Mouse (Mus musculus): ENCODE measurements around the gene Cd40. TPM values are rescaled to one million over a fixed set of nuclear protein-coding genes. Genes with fewer than 3 reads are reported as not detected.

Cd40 gene
- polyA plus RNA-seq, 1 experiment from 2014 or later, result 9.7 TPM

- H3K4me2 ChIP-seq (replicated peaks; ENCODE audit: low read depth, low read length), result no peak overlapping the region
- no peak overlapping the region for H3K4me3 ChIP-seq (ENCODE audit: low read depth, low read length)
- peaks cover 2% of the 10 kb centered on the region; the same call in 1 of the 2 replicates for H3K4me1 ChIP-seq (ENCODE audit: control insufficient read depth, insufficient read depth, low read length)
- no peak overlapping the region for H3K9ac ChIP-seq (replicated peaks; ENCODE audit: low read depth, low read length)
- H3K9me3 ChIP-seq (ENCODE audit: control insufficient read depth, low read depth, low read length), result no peaks in the 10 kb centered on the region
- no peaks in the 10 kb centered on the region for H3K27me3 ChIP-seq (ENCODE audit: control insufficient read depth, insufficient read depth, low read length)
- no peak for ATAC-seq (ENCODE audit: insufficient number of reproducible peaks, insufficient read depth, low FRiP score, low read depth)
- no peak overlapping the region for H3K27ac ChIP-seq (ENCODE audit: low read length)
- H3K36me3 ChIP-seq (ENCODE audit: control insufficient read depth, insufficient read depth, low read length), result peaks cover 9% of the 10 kb centered on the region
- WGBS, result 78% methylated on average over 1 of the region's 1 CpGs
Measured at GRCm38 (mm10) chr2:165027163-165027562, 28.3 kb upstream of the Cd40 start.

GRCm38 (mm10) chr2:165032533-165032932 is 22.9 kb upstream of the Cd40 start:
- Histone ChIP-seq H3K4me3 (ENCODE audit: low read depth, low read length) (no peak overlapping the region), H3K4me2 (replicated peaks; ENCODE audit: low read depth, low read length) (peak overlapping the region; percentile 68; the same call in 1 of the 2 replicates), H3K27me3 (ENCODE audit: control insufficient read depth, insufficient read depth, low read length) (no peaks in the 10 kb centered on the region), H3K9ac (replicated peaks; ENCODE audit: low read depth, low read length) (no peak overlapping the region), H3K27ac (ENCODE audit: low read length) (no peak overlapping the region), H3K4me1 (ENCODE audit: control insufficient read depth, insufficient read depth, low read length) (peaks cover 16% of the 10 kb centered on the region), H3K36me3 (ENCODE audit: control insufficient read depth, insufficient read depth, low read length) (no peaks in the 10 kb centered on the region), H3K9me3 (ENCODE audit: control insufficient read depth, low read depth, low read length) (no peaks in the 10 kb centered on the region)
- WGBS, result 30% methylated on average over 3 of the region's 3 CpGs
- ATAC-seq (ENCODE audit: insufficient number of reproducible peaks, insufficient read depth, low FRiP score, low read depth), result no peak

DNA sequence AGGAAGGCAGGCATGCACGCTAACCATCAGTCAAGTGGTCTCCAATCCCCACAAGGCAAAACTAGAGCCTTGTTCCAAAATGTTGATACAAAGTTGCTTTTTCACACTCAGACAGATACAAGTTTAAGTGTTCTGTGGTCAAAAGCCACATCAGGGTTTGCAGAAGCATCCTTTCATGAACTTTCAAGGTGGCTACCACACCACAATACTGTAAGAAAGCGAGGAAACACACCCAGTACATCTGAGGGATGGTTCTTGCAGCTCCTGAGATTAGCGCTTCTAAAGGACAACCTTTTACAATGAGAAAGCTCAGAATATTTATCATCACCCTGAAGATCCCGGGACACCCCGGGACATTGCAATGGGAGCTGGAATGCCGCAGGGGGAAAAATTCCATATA is 22.1 kb upstream of the Cd40 start:
- H3K9me3 ChIP-seq (ENCODE audit: control insufficient read depth, low read depth, low read length), result no peaks in the 10 kb centered on the region
- 25% methylated on average over 6 of the region's 6 CpGs for WGBS
- ATAC-seq (ENCODE audit: insufficient number of reproducible peaks, insufficient read depth, low FRiP score, low read depth), result no peak
- H3K27ac ChIP-seq (ENCODE audit: low read length), result no peak overlapping the region
- H3K36me3 ChIP-seq (ENCODE audit: control insufficient read depth, insufficient read depth, low read length), result no peaks in the 10 kb centered on the region
- peak overlapping the region; percentile 94 for H3K4me3 ChIP-seq (ENCODE audit: low read depth, low read length)
- H3K9ac ChIP-seq (replicated peaks; ENCODE audit: low read depth, low read length), result peak overlapping the region; percentile 90
- peaks cover 16% of the 10 kb centered on the region for H3K4me1 ChIP-seq (ENCODE audit: control insufficient read depth, insufficient read depth, low read length)
- no peaks in the 10 kb centered on the region for H3K27me3 ChIP-seq (ENCODE audit: control insufficient read depth, insufficient read depth, low read length)
- H3K4me2 ChIP-seq (replicated peaks; ENCODE audit: low read depth, low read length), result peak overlapping the region; percentile 68

GRCm38 (mm10) chr2:165034131-165035057 is 21.0 kb upstream of the Cd40 start, which contains the start of gene Ncoa5:
Gene Ncoa5, minus strand, starts transcription at chr2:165034867.
- under 1% methylated on average over 102 of the region's 111 CpGs for WGBS
- peak; percentile 97 for ATAC-seq (ENCODE audit: insufficient number of reproducible peaks, insufficient read depth, low FRiP score, low read depth)
- H3K9ac ChIP-seq (replicated peaks; ENCODE audit: low read depth, low read length), result peak within 1 kb of the TSS; percentile 90
- peak within 1 kb of the TSS; percentile 68 for H3K4me2 ChIP-seq (replicated peaks; ENCODE audit: low read depth, low read length)
- no peaks in the 10 kb centered on the region for H3K9me3 ChIP-seq (ENCODE audit: control insufficient read depth, low read depth, low read length)
- peaks cover 16% of the 10 kb centered on the region for H3K4me1 ChIP-seq (ENCODE audit: control insufficient read depth, insufficient read depth, low read length)
- peak within 1 kb of the TSS; percentile 94 for H3K4me3 ChIP-seq (ENCODE audit: low read depth, low read length)
- H3K27ac ChIP-seq (ENCODE audit: low read length), result peak within 1 kb of the TSS; percentile 72; the same call in 1 of the 2 replicates
- no peaks in the 10 kb centered on the region for H3K27me3 ChIP-seq (ENCODE audit: control insufficient read depth, insufficient read depth, low read length)
- no peaks in the 10 kb centered on the region for H3K36me3 ChIP-seq (ENCODE audit: control insufficient read depth, insufficient read depth, low read length)

- ATAC-seq (ENCODE audit: insufficient number of reproducible peaks, insufficient read depth, low FRiP score, low read depth), result no peak
- Histone ChIP-seq H3K36me3 (ENCODE audit: control insufficient read depth, insufficient read depth, low read length) (no peaks in the 10 kb centered on the region), H3K4me2 (replicated peaks; ENCODE audit: low read depth, low read length) (0 out of 2 replicates have a peak overlapping the region, but pooled peaks have one; percentile 22), H3K27ac (ENCODE audit: low read length) (no peak overlapping the region), H3K4me3 (ENCODE audit: low read depth, low read length) (peak overlapping the region; percentile 94; the same call in 1 of the 2 replicates), H3K27me3 (ENCODE audit: control insufficient read depth, insufficient read depth, low read length) (no peaks in the 10 kb centered on the region), H3K9me3 (ENCODE audit: control insufficient read depth, low read depth, low read length) (no peaks in the 10 kb centered on the region), H3K4me1 (ENCODE audit: control insufficient read depth, insufficient read depth, low read length) (peaks cover 16% of the 10 kb centered on the region), H3K9ac (replicated peaks; ENCODE audit: low read depth, low read length) (no peak overlapping the region)
- 42% methylated on average over 5 of the region's 5 CpGs for WGBS
Measured at GRCm38 (mm10) chr2:165035058-165035431, 20.4 kb upstream of the Cd40 start.

DNA sequence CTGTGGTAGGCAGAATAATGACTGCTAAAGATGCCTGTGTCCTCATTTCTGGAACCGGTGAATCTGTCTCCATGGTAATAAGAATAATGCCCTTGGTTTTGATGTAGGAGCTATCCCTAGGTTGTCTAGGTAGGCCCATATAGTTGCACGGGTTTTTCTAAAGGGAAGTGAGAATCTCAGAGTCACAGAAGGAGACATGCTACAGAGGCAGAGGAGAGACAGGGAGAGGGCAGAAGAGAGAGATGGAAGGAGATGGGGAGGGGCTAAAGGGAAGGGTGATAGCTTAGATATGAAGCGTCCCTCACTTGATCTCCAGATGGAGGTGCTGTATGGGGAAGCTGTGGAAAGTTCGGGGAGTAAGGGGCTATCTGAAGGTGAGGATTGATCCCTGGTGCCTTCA is 18.0 kb upstream of the Cd40 start:
- H3K4me1 ChIP-seq (ENCODE audit: control insufficient read depth, insufficient read depth, low read length), result peaks cover 11% of the 10 kb centered on the region
- H3K27ac ChIP-seq (ENCODE audit: low read length), result no peak overlapping the region
- H3K9ac ChIP-seq (replicated peaks; ENCODE audit: low read depth, low read length), result no peak overlapping the region
- no peaks in the 10 kb centered on the region for H3K9me3 ChIP-seq (ENCODE audit: control insufficient read depth, low read depth, low read length)
- ATAC-seq (ENCODE audit: insufficient number of reproducible peaks, insufficient read depth, low FRiP score, low read depth), result no peak
- H3K4me3 ChIP-seq (ENCODE audit: low read depth, low read length), result no peak overlapping the region
- H3K36me3 ChIP-seq (ENCODE audit: control insufficient read depth, insufficient read depth, low read length), result no peaks in the 10 kb centered on the region
- WGBS, result 67% methylated on average over 4 of the region's 4 CpGs
- no peaks in the 10 kb centered on the region for H3K27me3 ChIP-seq (ENCODE audit: control insufficient read depth, insufficient read depth, low read length)
- H3K4me2 ChIP-seq (replicated peaks; ENCODE audit: low read depth, low read length), result no peak overlapping the region

GRCm38 (mm10) chr2:165042126-165042525 is 13.3 kb upstream of the Cd40 start:
- no peak overlapping the region for H3K4me3 ChIP-seq (ENCODE audit: low read depth, low read length)
- no peak overlapping the region for H3K9ac ChIP-seq (replicated peaks; ENCODE audit: low read depth, low read length)
- H3K36me3 ChIP-seq (ENCODE audit: control insufficient read depth, insufficient read depth, low read length), result no peaks in the 10 kb centered on the region
- H3K4me1 ChIP-seq (ENCODE audit: control insufficient read depth, insufficient read depth, low read length), result no peaks in the 10 kb centered on the region; the same call in 1 of the 2 replicates
- WGBS, result 74% methylated on average over 5 of the region's 5 CpGs
- no peaks in the 10 kb centered on the region for H3K27me3 ChIP-seq (ENCODE audit: control insufficient read depth, insufficient read depth, low read length)
- H3K27ac ChIP-seq (ENCODE audit: low read length), result no peak overlapping the region
- no peak overlapping the region for H3K4me2 ChIP-seq (replicated peaks; ENCODE audit: low read depth, low read length)
- ATAC-seq (ENCODE audit: insufficient number of reproducible peaks, insufficient read depth, low FRiP score, low read depth), result no peak
- no peaks in the 10 kb centered on the region for H3K9me3 ChIP-seq (ENCODE audit: control insufficient read depth, low read depth, low read length)

GRCm38 (mm10) chr2:165043090-165043636 is 12.3 kb upstream of the Cd40 start:
- H3K27me3 ChIP-seq (ENCODE audit: control insufficient read depth, insufficient read depth, low read length), result no peaks in the 10 kb centered on the region
- WGBS, result 13% methylated on average over 17 of the region's 17 CpGs
- H3K36me3 ChIP-seq (ENCODE audit: control insufficient read depth, insufficient read depth, low read length), result no peaks in the 10 kb centered on the region
- no peak for ATAC-seq (ENCODE audit: insufficient number of reproducible peaks, insufficient read depth, low FRiP score, low read depth)
- H3K4me1 ChIP-seq (ENCODE audit: control insufficient read depth, insufficient read depth, low read length), result no peaks in the 10 kb centered on the region; the same call in 1 of the 2 replicates
- no peak overlapping the region for H3K9ac ChIP-seq (replicated peaks; ENCODE audit: low read depth, low read length)
- no peaks in the 10 kb centered on the region for H3K9me3 ChIP-seq (ENCODE audit: control insufficient read depth, low read depth, low read length)
- H3K4me3 ChIP-seq (ENCODE audit: low read depth, low read length), result no peak overlapping the region
- H3K4me2 ChIP-seq (replicated peaks; ENCODE audit: low read depth, low read length), result no peak overlapping the region
- H3K27ac ChIP-seq (ENCODE audit: low read length), result no peak overlapping the region
